Mouse (Mus musculus) intestine, embryonic 15.5 days (tissue): ENCODE measurements around the gene Mcu. TPM values are rescaled to one million over a fixed set of nuclear protein-coding genes. Genes with fewer than 3 reads are reported as not detected.

Experiments
- ATAC-seq: fragments of 200-750 bp; cut with Nextera tagmentation; 2 replicates; pipeline ENCODE4 v1.8.0; 2017; ENCODE audit warnings: moderate TSS enrichment, moderate library complexity
- H3K27ac ChIP-seq: fragments of 300-500 bp; sonication (generic); 2 replicates; pipeline ENCODE4 v1.5.1; 2015; ENCODE audit warnings: mild to moderate bottlenecking, inconsistent platforms
- H3K27me3 ChIP-seq: fragments of 300-500 bp; sonication (generic); replicated peaks from 2 replicates; pipeline ENCODE4 v1.6.1; 2015; ENCODE audit warnings: inconsistent platforms
- H3K36me3 ChIP-seq: fragments of 300-500 bp; sonication (generic); 2 replicates; pipeline ENCODE4 v1.6.1; 2015; ENCODE audit warnings: inconsistent platforms
- H3K4me1 ChIP-seq: fragments of 300-500 bp; sonication (generic); replicated peaks from 2 replicates; pipeline ENCODE4 v1.6.1; 2015; ENCODE audit warnings: inconsistent platforms
- H3K4me2 ChIP-seq: fragments of 300-500 bp; sonication (generic); replicated peaks from 2 replicates; pipeline ENCODE4 v1.6.1; 2015; ENCODE audit warnings: mild to moderate bottlenecking, inconsistent platforms
- H3K4me3 ChIP-seq: fragments of 300-500 bp; sonication (generic); replicated peaks from 2 replicates; pipeline ENCODE4 v1.5.1; 2015; ENCODE audit warnings: inconsistent platforms
- H3K9ac ChIP-seq: fragments of 300-500 bp; sonication (generic); 2 replicates; pipeline ENCODE4 v1.6.1; 2015; ENCODE audit warnings: inconsistent platforms
- H3K9me3 ChIP-seq: fragments of 300-500 bp; sonication (generic); 2 replicates; pipeline ENCODE4 v1.6.1; 2016; ENCODE audit warnings: inconsistent platforms
- WGBS: fragments of 180-500 bp; shearing (Covaris S2); methylation state at CpG from one replicate; pipeline ENCODE4 v1.1.7; 2015; 5-methylcytosine and 5-hydroxymethylcytosine counted together
- polyA plus RNA-seq: library from polyadenylated mRNA; unstranded; fragments of >200 nt; fragmentation: Nextera tagmentation; extraction: Ambion mirVana; gene quantifications from 2 replicates; pipeline ENCODE4 v1.2.1, GENCODE M21; 2015

Mcu gene
- polyA plus RNA-seq, 1 experiment from 2014 or later: 72.6 TPM

DNA sequence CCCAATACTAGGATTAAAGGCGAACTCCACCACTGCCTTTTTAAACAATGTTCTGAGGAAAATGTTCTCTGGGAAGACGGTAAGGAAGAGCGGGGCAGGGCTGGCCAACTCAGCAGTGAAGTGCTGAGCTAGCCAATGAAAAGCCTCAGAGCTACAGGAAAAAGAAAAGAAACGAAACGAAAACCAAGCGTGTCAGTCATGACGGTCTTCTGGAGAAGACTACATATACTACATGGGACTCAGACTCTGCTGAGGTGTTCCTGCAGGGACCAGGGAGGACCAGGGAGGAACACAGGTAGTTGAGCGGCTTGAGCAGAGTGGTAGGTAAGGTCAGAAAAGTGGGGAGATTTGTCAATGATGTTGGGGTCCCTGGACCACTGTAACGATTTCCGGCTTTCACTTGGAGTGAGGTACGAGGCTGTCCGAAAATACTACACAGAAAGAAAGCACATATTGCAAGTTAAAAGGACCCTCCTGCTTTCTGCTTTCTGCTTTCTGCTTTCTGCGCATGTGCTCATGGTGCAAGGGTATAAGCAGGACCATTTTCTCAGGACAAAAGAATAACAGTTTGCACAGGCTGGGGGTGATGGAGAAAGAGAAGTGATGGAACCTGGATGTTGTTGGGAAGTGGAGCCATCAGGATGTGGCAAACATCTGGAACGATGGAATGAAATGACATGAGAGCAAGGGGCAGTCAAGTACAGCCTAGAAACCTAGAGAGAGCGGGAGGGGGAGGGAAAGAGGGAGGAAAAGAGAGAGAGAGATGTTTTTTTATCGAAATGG lies 20.4 kb upstream of the Mcu start:
- Histone ChIP-seq H3K36me3 (no peaks in the 10 kb centered on the region), H3K4me1 (no peaks in the 10 kb centered on the region), H3K9me3 (no peaks in the 10 kb centered on the region), H3K27me3 (no peaks in the 10 kb centered on the region), H3K4me3 (no peak overlapping the region), H3K9ac (no peak overlapping the region), H3K27ac (no peak overlapping the region), H3K4me2 (no peak overlapping the region)
- no peak for ATAC-seq
- WGBS: 65% methylated on average over 16 of the region's 16 CpGs

DNA sequence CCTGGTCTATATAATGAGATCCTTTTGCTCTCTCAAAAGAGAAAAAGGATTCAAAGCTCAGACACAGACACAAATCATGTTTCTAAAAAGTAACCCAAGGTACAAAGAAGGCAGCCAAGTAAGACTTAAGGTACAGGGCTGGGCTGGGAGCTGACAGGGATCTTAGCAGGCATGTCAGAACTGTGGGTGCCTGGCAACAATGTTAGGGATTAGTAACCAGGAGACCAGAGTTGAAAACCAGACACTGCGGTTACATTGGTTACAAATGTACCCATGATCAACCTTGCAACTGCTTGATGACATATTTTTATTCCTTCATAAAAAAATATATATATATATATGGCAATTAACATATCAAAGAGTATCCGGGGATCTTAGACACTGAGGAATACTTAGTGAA lies 19.6 kb upstream of the Mcu start:
- 85% methylated on average over 2 of the region's 2 CpGs for whole genome bisulfite sequencing
- no peak overlapping the region for H3K27ac ChIP-seq

DNA sequence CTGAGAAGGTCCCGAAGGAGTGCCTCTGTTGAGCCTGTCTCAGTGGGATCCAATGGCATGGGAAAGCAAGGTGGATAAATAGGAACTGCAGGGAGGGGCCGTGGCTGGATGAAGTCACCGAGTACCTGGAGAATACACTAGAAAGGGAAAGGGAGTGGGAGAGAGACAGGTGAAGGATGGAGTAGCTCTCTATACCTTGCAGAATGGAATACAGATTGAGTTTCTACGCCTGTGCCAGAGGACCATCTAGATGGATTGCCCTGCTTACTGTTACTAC lies 13.0 kb upstream of the Mcu start:
- WGBS: 66% methylated on average over 4 of the region's 4 CpGs
- H3K9ac ChIP-seq: no peak overlapping the region
- H3K4me1 ChIP-seq: no peaks in the 10 kb centered on the region
- no peaks in the 10 kb centered on the region for H3K9me3 ChIP-seq
- peak overlapping the region; percentile 33 for H3K4me2 ChIP-seq
- H3K27me3 ChIP-seq: no peaks in the 10 kb centered on the region
- H3K4me3 ChIP-seq: no peak overlapping the region
- peak; percentile 87 for ATAC-seq
- H3K36me3 ChIP-seq: no peaks in the 10 kb centered on the region
- H3K27ac ChIP-seq: peak overlapping the region; percentile 73

More for the DNA sequence above, 19.6 kb upstream of the Mcu start:
- ATAC-seq: no peak
- H3K9ac ChIP-seq: no peak overlapping the region
- H3K4me2 ChIP-seq: no peak overlapping the region
- no peaks in the 10 kb centered on the region for H3K4me1 ChIP-seq
- H3K27me3 ChIP-seq: no peaks in the 10 kb centered on the region
- no peak overlapping the region for H3K4me3 ChIP-seq
- H3K36me3 ChIP-seq: no peaks in the 10 kb centered on the region
- no peaks in the 10 kb centered on the region for H3K9me3 ChIP-seq

DNA sequence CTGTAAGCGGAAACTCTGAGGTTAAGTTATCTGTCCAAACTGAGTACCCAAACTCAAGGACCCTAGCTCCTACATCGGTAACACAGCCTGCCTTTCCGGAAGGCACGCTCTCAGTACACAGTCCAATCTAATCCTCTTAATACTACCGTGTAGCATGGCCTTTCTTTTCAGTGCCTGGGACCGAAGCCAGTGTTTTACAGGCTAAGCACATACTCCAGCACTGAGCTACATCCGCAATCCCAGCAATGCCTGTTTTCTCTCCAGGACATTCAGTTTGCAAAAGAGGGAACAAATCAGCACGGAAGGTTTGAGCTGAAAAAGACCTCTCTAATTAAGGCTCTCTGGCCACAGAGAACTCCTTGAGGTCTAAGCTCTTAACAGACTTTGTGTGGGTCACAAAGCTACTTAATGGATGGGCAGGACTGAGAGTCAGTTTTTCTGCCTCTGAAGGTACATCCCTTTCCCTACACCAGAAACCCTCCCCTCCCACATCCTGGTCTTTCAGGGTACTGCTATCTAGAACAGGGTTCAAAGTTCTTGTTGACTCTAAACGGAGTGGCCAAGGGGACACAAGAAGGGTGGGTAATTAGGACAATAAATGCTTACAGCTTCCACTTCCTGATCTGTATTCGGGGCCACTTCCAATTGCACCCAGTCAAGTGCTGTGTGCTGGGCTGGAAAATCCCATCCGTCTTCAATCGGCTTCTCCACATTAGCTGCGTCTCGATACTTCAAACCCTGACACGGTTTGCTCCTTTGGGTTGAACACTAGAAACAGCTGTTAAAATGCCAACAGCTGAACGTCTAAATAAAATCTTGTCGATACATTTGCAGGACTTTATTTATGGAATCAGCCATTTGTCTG lies 12.4 kb upstream of the Mcu start:
- no peak overlapping the region for H3K9ac ChIP-seq
- H3K27ac ChIP-seq: peak overlapping the region; percentile 76

DNA sequence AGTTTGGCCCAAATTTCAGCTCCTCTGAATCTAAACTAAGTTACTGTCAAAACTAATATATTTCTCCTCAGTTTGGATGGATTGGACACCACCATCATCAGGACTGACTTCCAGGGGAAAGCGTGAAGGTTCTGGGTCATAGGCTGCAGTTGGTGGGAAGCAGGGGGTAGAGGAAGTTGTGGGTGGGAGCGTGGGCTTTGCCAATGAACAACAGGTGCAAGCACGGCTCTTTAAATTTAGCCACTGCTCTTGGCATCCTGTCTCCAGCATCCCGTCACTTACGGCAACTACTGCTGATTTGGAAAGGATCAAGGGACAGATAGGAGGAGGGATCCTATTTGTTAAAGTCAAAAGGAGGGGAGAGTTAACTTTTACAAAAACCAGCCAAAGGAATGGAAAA lies 7.0 kb upstream of the Mcu start:
- Histone ChIP-seq H3K27me3 (no peaks in the 10 kb centered on the region), H3K9ac (no peak overlapping the region), H3K4me1 (no peaks in the 10 kb centered on the region), H3K36me3 (no peaks in the 10 kb centered on the region), H3K4me2 (no peak overlapping the region), H3K9me3 (no peaks in the 10 kb centered on the region), H3K4me3 (no peak overlapping the region), H3K27ac (no peak overlapping the region)
- ATAC-seq: no peak
- WGBS: 70% methylated on average over 5 of the region's 5 CpGs

More for the DNA sequence above, 12.4 kb upstream of the Mcu start:
- Histone ChIP-seq H3K4me2 (peak overlapping the region; percentile 34), H3K4me1 (no peaks in the 10 kb centered on the region), H3K36me3 (no peaks in the 10 kb centered on the region), H3K9me3 (no peaks in the 10 kb centered on the region), H3K27me3 (no peaks in the 10 kb centered on the region), H3K4me3 (no peak overlapping the region)
- ATAC-seq: peak; percentile 97
- 48% methylated on average over 17 of the region's 17 CpGs for WGBS

DNA sequence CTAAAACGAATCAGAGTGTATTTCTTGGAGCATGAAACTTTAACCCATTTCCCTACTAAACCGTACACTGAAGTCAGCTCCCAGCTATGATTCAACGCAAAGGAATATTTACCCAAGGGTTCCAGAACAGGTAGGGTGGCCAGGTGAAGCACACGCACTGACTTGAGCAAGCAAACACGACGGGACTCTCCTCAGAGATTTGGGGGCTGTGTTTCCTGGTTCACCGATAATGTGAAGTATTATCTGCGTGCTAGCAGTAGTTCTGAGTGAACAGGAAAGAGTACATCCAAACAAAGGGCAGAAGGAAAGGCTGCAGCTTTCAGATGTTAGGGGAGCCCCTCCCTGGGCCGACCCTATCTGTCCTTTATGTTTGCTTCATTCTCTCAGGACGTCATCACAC lies 4.9 kb upstream of the Mcu start:
- no peaks in the 10 kb centered on the region for H3K9me3 ChIP-seq
- H3K27me3 ChIP-seq: no peaks in the 10 kb centered on the region
- no peaks in the 10 kb centered on the region for H3K36me3 ChIP-seq
- H3K4me2 ChIP-seq: peak overlapping the region; percentile 2; the same call in 1 of the 2 replicates
- H3K9ac ChIP-seq: no peak overlapping the region
- H3K4me3 ChIP-seq: no peak overlapping the region
- no peaks in the 10 kb centered on the region; the same call in 1 of the 2 replicates for H3K4me1 ChIP-seq
- H3K27ac ChIP-seq: no peak overlapping the region
- ATAC-seq: no peak
- WGBS: 32% methylated on average over 10 of the region's 10 CpGs

DNA sequence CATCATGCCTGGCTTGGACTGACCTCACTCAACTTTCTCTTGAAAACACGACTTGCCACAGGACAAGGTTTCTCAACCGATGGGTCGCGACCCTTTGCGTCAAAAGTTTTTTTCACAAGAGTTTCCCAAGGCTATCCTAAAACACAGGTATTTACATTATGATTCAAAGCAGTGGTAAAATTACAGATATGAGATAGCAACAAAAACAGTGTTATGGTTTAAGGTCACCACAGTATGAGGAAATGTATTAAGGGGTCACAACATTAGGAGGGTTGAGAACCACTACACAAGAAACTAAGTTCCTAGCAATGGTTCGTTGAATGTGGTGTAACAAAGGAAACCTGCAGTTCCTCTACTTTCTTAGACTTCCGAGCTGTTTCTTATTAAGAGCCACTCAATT lies 1.3 kb upstream of the Mcu start:
- Histone ChIP-seq H3K4me3 (no peak overlapping the region), H3K9me3 (no peaks in the 10 kb centered on the region), H3K27me3 (no peaks in the 10 kb centered on the region), H3K36me3 (no peaks in the 10 kb centered on the region), H3K4me2 (no peak overlapping the region), H3K27ac (no peak overlapping the region), H3K9ac (no peak overlapping the region), H3K4me1 (peaks cover 12% of the 10 kb centered on the region; the same call in 1 of the 2 replicates)
- 91% methylated on average over 7 of the region's 7 CpGs for WGBS
- ATAC-seq: no peak

DNA sequence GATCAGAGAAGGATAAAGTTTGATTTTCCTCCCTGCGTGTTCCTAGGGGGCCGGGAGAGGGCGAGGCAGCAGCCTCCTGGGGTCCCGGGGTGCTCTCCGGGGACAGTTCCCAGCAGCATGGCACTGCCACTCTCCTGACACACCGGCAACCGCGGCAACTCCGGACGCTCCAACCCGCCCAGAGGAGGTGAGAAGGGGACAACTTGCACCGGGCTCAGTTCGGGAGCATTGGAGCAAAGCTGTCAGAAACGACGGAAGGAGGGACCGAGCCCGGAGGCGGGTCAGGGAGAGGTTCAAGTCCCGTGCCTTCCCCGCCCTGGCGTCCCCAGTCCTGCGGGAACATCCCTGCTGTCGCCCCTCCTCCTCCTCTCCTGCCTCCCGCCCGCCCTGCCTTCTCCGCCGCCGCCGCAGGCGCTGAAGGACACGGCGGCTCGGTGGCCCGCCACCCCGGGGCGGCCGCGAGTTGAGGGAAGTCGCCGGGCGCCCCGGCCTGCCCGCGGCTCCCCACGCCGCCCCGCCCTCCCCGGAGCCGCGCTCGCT lies 441 bp downstream of the Mcu start, which contains the start of gene Gm10322:
Gm10322 (plus strand) TSS at position 83 of the 540 bp plus-strand sequence.
- Histone ChIP-seq H3K36me3 (no peaks in the 10 kb centered on the region), H3K9ac (peak within 1 kb of the TSS; percentile 94), H3K9me3 (no peaks in the 10 kb centered on the region), H3K4me3 (peak within 1 kb of the TSS; percentile 92), H3K4me1 (peaks cover 12% of the 10 kb centered on the region; the same call in 1 of the 2 replicates), H3K27ac (peak within 1 kb of the TSS; percentile 91), H3K4me2 (peak within 1 kb of the TSS; percentile 86), H3K27me3 (no peaks in the 10 kb centered on the region)
- peak; percentile 86 for ATAC-seq
- under 1% methylated on average over 42 of the region's 51 CpGs for WGBS

DNA sequence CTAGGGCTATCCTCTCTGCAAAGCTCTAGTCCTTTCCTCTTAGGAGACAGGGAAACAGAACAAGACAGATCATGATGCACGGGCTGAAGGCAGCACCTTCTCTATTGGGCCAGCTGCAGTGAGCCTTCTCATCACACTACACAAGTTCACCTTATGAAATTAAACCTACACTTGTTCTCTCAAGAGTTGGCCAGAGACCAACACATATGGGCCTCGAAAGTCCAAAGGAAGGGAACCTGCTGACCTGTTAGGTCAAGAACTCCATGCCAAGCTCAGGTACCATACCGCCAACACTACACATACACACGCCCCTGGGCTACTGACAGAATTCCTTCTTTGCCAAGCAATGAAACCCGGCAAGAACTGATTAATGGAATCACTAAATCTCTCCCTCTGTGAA lies 1.1 kb downstream of the Mcu start:
- H3K9me3 ChIP-seq: no peaks in the 10 kb centered on the region
- H3K27ac ChIP-seq: 0 out of 2 replicates have a peak overlapping the region, but pooled peaks have one; percentile 91
- 26% methylated on average over 5 of the region's 5 CpGs for WGBS
- H3K27me3 ChIP-seq: no peaks in the 10 kb centered on the region
- peak overlapping the region; percentile 92 for H3K4me3 ChIP-seq
- H3K4me2 ChIP-seq: peak overlapping the region; percentile 86
- ATAC-seq: no peak
- H3K9ac ChIP-seq: peak overlapping the region; percentile 94
- no peaks in the 10 kb centered on the region for H3K36me3 ChIP-seq
- H3K4me1 ChIP-seq: peaks cover 12% of the 10 kb centered on the region; the same call in 1 of the 2 replicates

DNA sequence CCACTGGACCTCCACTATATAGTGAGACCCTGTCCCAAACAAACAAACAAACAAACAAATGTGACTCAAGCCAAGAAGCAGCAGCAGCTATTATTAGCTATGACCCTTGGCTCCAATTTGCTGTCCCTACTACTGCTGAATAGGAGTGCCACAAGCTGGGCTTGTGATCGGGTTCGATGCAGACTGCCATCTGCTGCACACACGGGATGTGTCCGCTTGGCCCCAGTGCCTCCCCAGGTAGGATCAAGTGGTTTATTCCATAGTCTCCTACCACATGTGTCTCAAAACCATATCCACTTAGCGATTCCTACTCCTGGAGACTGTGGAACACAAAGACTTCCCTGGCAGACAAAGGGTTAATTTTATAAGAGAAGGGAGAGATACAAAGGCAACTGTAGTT lies 2.4 kb downstream of the Mcu start:
- Histone ChIP-seq H3K27ac (no peak overlapping the region), H3K4me3 (no peak overlapping the region), H3K4me2 (0 out of 2 replicates have a peak overlapping the region, but pooled peaks have one; percentile 86), H3K36me3 (no peaks in the 10 kb centered on the region), H3K9ac (no peak overlapping the region), H3K4me1 (peaks cover 12% of the 10 kb centered on the region; the same call in 1 of the 2 replicates), H3K27me3 (no peaks in the 10 kb centered on the region), H3K9me3 (no peaks in the 10 kb centered on the region)
- WGBS: 82% methylated on average over 5 of the region's 5 CpGs
- ATAC-seq: no peak

DNA sequence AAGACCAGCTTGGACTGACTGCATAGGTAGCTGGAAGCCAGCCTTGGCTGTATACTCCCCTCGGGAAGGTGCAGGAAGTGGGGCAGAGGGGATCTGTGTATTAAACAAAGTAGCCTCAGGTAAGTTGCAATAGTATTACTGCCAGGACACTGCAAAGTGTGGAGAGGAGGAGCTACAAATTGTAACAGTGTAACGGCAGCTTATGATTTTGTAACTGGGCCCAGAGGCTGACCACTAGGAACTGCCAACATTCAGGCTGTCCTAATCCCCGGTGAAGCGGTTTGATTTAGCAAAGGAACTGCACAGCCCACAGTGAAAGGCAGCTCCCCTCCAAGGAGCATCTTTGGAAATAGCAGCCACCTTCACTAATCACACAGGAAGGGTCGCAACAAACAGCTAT lies 3.2 kb downstream of the Mcu start:
- WGBS: 68% methylated on average over 5 of the region's 5 CpGs
- no peaks in the 10 kb centered on the region for H3K9me3 ChIP-seq

DNA sequence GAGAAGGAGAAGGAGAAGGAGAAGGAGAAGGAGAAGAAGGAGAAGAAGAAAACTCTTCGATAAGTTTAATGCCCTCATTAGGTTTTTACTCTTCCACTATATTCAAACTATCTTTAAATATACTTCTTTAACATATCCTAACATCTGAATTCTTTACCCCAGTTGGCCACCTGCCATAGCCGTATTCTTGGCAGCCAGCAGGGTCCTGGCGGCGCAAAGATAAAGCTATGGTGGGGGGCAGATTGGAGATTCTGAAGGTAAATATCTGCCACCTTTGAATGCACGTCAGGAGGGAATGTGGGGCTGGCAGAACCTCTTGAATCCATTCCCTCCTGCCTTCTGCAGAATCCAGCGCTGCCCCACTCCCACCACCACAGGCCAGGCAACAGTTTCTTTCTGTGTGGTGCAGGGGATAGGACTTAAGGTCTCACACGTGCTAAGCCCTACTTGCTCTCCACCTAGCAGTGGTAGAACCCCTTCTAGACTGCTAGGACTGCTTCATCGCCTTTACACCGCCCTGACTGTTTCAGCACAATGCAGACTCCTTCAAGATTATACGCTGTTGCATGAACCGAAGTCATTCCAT lies 11.5 kb downstream of the Mcu start:
- Histone ChIP-seq H3K4me3 (no peak overlapping the region), H3K4me2 (no peak overlapping the region), H3K27ac (no peak overlapping the region), H3K9me3 (no peaks in the 10 kb centered on the region), H3K36me3 (no peaks in the 10 kb centered on the region), H3K4me1 (peaks cover 13% of the 10 kb centered on the region; the same call in 1 of the 2 replicates), H3K27me3 (no peaks in the 10 kb centered on the region), H3K9ac (no peak overlapping the region)
- no peak for ATAC-seq
- 66% methylated on average over 11 of the region's 11 CpGs for WGBS

More for the DNA sequence above, 3.2 kb downstream of the Mcu start:
- Histone ChIP-seq H3K9ac (no peak overlapping the region), H3K4me2 (no peak overlapping the region), H3K36me3 (no peaks in the 10 kb centered on the region), H3K27ac (no peak overlapping the region), H3K4me3 (no peak overlapping the region), H3K4me1 (peaks cover 12% of the 10 kb centered on the region; the same call in 1 of the 2 replicates), H3K27me3 (no peaks in the 10 kb centered on the region)
- no peak for ATAC-seq
